Mouse (Mus musculus) embryo, embryonic 9.5 days (tissue): ENCODE measurements at regions not wholly inside any gene's neighbourhood (a gene's known extent, or its start where the extent isn't known, plus 50 kb on each side); places are given as distances from the start of the nearest gene placed in this dataset.
A peak's percentile ranks its signal among the peaks of the same experiment; 100 is the strongest.

Experiments
- DNase-seq: peaks from one replicate; pipeline ENCODE4 v3.0.0-alpha.2; 2017; ENCODE audit errors: extremely low spot score

- no peak for DNase-seq
Measured at GRCm38 (mm10) chr11:65638211-65638610, 149.9 kb downstream of the Map2k4 start.

GRCm38 (mm10) chr11:65637206-65637605 is 150.9 kb downstream of the Map2k4 start:
- DNase-seq = no peak

GRCm38 (mm10) chr11:65635307-65635706 is 152.8 kb downstream of the Map2k4 start:
- no peak for DNase-seq

GRCm38 (mm10) chr11:65631164-65631563 is 156.9 kb downstream of the Map2k4 start:
- peak; percentile 14 for DNase-seq

GRCm38 (mm10) chr11:65630436-65630835 is 157.7 kb downstream of the Map2k4 start:
- no peak for DNase-seq

- DNase-seq = no peak
Measured at GRCm38 (mm10) chr11:65629320-65629719, 158.8 kb downstream of the Map2k4 start.

- DNase-seq = no peak
Measured at GRCm38 (mm10) chr11:65618976-65619375, 169.1 kb downstream of the Map2k4 start.

GRCm38 (mm10) chr11:65610536-65610935 is 177.6 kb downstream of the Map2k4 start:
- no peak for DNase-seq

GRCm38 (mm10) chr11:65609056-65609455 is 179.0 kb downstream of the Map2k4 start:
- DNase-seq = no peak

GRCm38 (mm10) chr11:65597298-65598076 is 190.6 kb downstream of the Map2k4 start:
- DNase-seq = no peak

GRCm38 (mm10) chr11:65588491-65588890 is 199.6 kb downstream of the Map2k4 start:
- DNase-seq = no peak

GRCm38 (mm10) chr11:65567831-65568230 is 220.3 kb downstream of the Map2k4 start:
- DNase-seq = no peak

GRCm38 (mm10) chr11:65558236-65558635 is 229.9 kb downstream of the Map2k4 start:
- DNase-seq = no peak

- no peak for DNase-seq
Measured at GRCm38 (mm10) chr11:65551073-65551472, 237.0 kb downstream of the Map2k4 start.

- DNase-seq = no peak
Measured at GRCm38 (mm10) chr11:65544281-65544680, 243.8 kb downstream of the Map2k4 start.

- no peak for DNase-seq
Measured at GRCm38 (mm10) chr11:65543581-65543980, 244.5 kb downstream of the Map2k4 start.

- DNase-seq = no peak
Measured at GRCm38 (mm10) chr11:65537046-65537630, 251.0 kb downstream of the Map2k4 start.

GRCm38 (mm10) chr11:65535726-65536442 is 252.2 kb downstream of the Map2k4 start:
- no peak for DNase-seq

GRCm38 (mm10) chr11:65530744-65531143 is 257.4 kb downstream of the Map2k4 start:
- DNase-seq = no peak

GRCm38 (mm10) chr11:65505106-65505865 is 235.5 kb upstream of the Myocd start:
- DNase-seq = no peak

- DNase-seq = no peak
Measured at GRCm38 (mm10) chr11:65497979-65498378, 228.2 kb upstream of the Myocd start.

- DNase-seq = no peak
Measured at GRCm38 (mm10) chr11:65497415-65497814, 227.6 kb upstream of the Myocd start.
